13 mouse cellular contexts compared by ENCODE assay signal in genomic region chr4:109106034-109106433, GRCm38 (mm10).
A peak's percentile ranks its signal among the peaks of the same experiment; 100 is the strongest.
DNase-seq lines count a peak whose midpoint lies in the region; ATAC-seq and TF ChIP-seq lines count a peak whose summit lies in the region.
"Had no signal": no experiment of that assay in that cellular context is flagged by ENCODE, and none has a peak within 500 bp of the region (broad histone marks: within the 10 kb centered on the region; RNA-seq: fewer than 3 reads in every experiment).

No protein-coding gene starts in this region.

- in situ Hi-C loops in CH12.LX (cut with MboI; ENCODE audit: low pct_ligation_motif_present, low pct_unique_long_range_greater_than_20kb, low sequenced_read_pairs) = no loop called here

- no peak for TF ChIP-seq RAD21 in CH12.LX (IDR thresholded peaks at IDR 0.05; ENCODE audit: low read depth, low read length)

- intact Hi-C loops in left cerebral cortex, postnatal 4 days (cut with DNase I) = no loop called here
- intact Hi-C loops in heart, postnatal 10 days (cut with DNase I) = no loop called here

- no peak overlapping the region for H3K4me3 ChIP-seq in forebrain, embryonic 14.5 days (ENCODE audit: low read depth, low read length)
- no peak overlapping the region for H3K4me3 ChIP-seq in forebrain, embryonic 12.5 days (replicated peaks)
- peak overlapping the region in 1 of 3 experiments; percentile 1 for H3K4me3 ChIP-seq in CH12.LX (replicated peaks in 1 of 3; ENCODE audit: low read depth in 2 of 3, low read length in 2 of 3, poor library complexity in 1 of 3)
- H3K4me3 ChIP-seq: liver, embryonic 15.5 days; stomach, embryonic 15.5 days had no signal

- peak; percentile 45; the same call in 1 of the 2 replicates for TF ChIP-seq EP300 in CH12.LX (IDR thresholded peaks at IDR 0.05; ENCODE audit: low read length)

- DNase-seq in forebrain, embryonic 14.5 days (ENCODE audit: low spot score) = peak; percentile 50
- peak; percentile 22 for DNase-seq in left cerebral cortex, postnatal 4 days
- DNase-seq in left cerebral cortex, adult 11 months (ENCODE audit: low spot score) = no peak
- DNase-seq in CH12.LX (ENCODE audit: extremely low read depth) = peak; percentile 39
- DNase-seq in heart, postnatal 10 days = peak; percentile 43 to 64
- no peak for DNase-seq in natural killer cell, adult 2 months (ENCODE audit: low spot score in 2 of 2)
- DNase-seq: layer of hippocampus, postnatal 36 days had no signal

- no peak overlapping the region for H3K4me2 ChIP-seq in forebrain, embryonic 14.5 days (ENCODE audit: low read length)
- no peak overlapping the region for H3K4me2 ChIP-seq in forebrain, embryonic 12.5 days
- H3K4me2 ChIP-seq in CH12.LX (ENCODE audit: insufficient read depth, low read depth, poor library complexity, severe bottlenecking) = peak overlapping the region; percentile 98
- H3K4me2 ChIP-seq: liver, embryonic 15.5 days; midbrain, embryonic 11.5 days; stomach, embryonic 15.5 days had no signal

- dilution Hi-C loops in CH12.LX (cut with MboI; ENCODE audit: extremely low pct_ligation_motif_present, extremely low pct_unique_long_range_greater_than_20kb, low sequenced_read_pairs) = no loop called here

- peaks cover 38% of the 10 kb centered on the region for H3K79me2 ChIP-seq in CH12.LX (replicated peaks; ENCODE audit: control insufficient read depth, extremely low read depth, insufficient read depth, poor library complexity, severe bottlenecking)

- H3K9ac ChIP-seq in forebrain, embryonic 14.5 days (ENCODE audit: low read length) = no peak overlapping the region
- no peak overlapping the region for H3K9ac ChIP-seq in forebrain, embryonic 12.5 days
- peak overlapping the region; percentile 43 for H3K9ac ChIP-seq in CH12.LX (ENCODE audit: insufficient read depth, low read depth)
- H3K9ac ChIP-seq: liver, embryonic 15.5 days; stomach, embryonic 15.5 days had no signal

- H3K9me3 ChIP-seq in forebrain, embryonic 14.5 days (replicated peaks; ENCODE audit: control insufficient read depth, low read length) = no peaks in the 10 kb centered on the region
- no peaks in the 10 kb centered on the region for H3K9me3 ChIP-seq in forebrain, embryonic 12.5 days
- no peaks in the 10 kb centered on the region for H3K9me3 ChIP-seq in CH12.LX (replicated peaks; ENCODE audit: low read length)
- H3K9me3 ChIP-seq: liver, embryonic 15.5 days; stomach, embryonic 15.5 days had no signal

- no peak overlapping the region for H3K27ac ChIP-seq in forebrain, embryonic 14.5 days (ENCODE audit: low read depth, low read length)
- no peak overlapping the region for H3K27ac ChIP-seq in forebrain, embryonic 12.5 days
- peak overlapping the region; percentile 80 for H3K27ac ChIP-seq in CH12.LX (ENCODE audit: insufficient read depth, low read depth)
- H3K27ac ChIP-seq: liver, embryonic 15.5 days; stomach, embryonic 15.5 days had no signal

- WGBS in forebrain, embryonic 14.5 days = 68% methylated on average over 3 of the region's 3 CpGs
- WGBS in forebrain, embryonic 12.5 days = 85% methylated on average over 3 of the region's 3 CpGs

- no peaks in the 10 kb centered on the region for H3K36me3 ChIP-seq in forebrain, embryonic 14.5 days (ENCODE audit: control insufficient read depth, insufficient read depth, low read length)
- no peaks in the 10 kb centered on the region for H3K36me3 ChIP-seq in forebrain, embryonic 12.5 days (replicated peaks)
- peaks cover 5 to 12% of the 10 kb centered on the region in 2 experiments for H3K36me3 ChIP-seq in CH12.LX (replicated peaks in 1 of 2; ENCODE audit: control insufficient read depth in 1 of 2, insufficient read depth in 1 of 2, low read length in 1 of 2)
- H3K36me3 ChIP-seq: stomach, embryonic 15.5 days had no signal

- H3K4me1 ChIP-seq in forebrain, embryonic 14.5 days (ENCODE audit: control insufficient read depth, insufficient read depth, low read length) = no peaks in the 10 kb centered on the region
- no peaks in the 10 kb centered on the region for H3K4me1 ChIP-seq in forebrain, embryonic 12.5 days
- H3K4me1 ChIP-seq in CH12.LX (ENCODE audit: control insufficient read depth in 1 of 2, insufficient read depth in 2 of 2) = peaks cover 15 to 67% of the 10 kb centered on the region in 2 experiments
- H3K4me1 ChIP-seq: stomach, embryonic 15.5 days had no signal

- no peak for TF ChIP-seq CTCF in CH12.LX (conservative IDR thresholded peaks at IDR 0.05 in 1 of 2, IDR thresholded peaks at IDR 0.05 in 1 of 2; ENCODE audit: low read depth in 2 of 2, low read length in 2 of 2)

- no peak for TF ChIP-seq POLR2A in CH12.LX (IDR thresholded peaks at IDR 0.05; ENCODE audit: low read depth, low read length)

- ATAC-seq in forebrain, embryonic 14.5 days = no peak
- ATAC-seq in forebrain, embryonic 12.5 days (ENCODE audit: low FRiP score) = no peak
- ATAC-seq in erythroid progenitor cell, adult 5-6 weeks (replicated peaks; ENCODE audit: low FRiP score, poor library complexity, severe bottlenecking) = no peak
- ATAC-seq: intestine, postnatal 0 days had no signal

- H3K27me3 ChIP-seq in forebrain, embryonic 14.5 days (replicated peaks; ENCODE audit: control insufficient read depth, insufficient read depth, low read length) = no peaks in the 10 kb centered on the region
- no peaks in the 10 kb centered on the region for H3K27me3 ChIP-seq in forebrain, embryonic 12.5 days
- no peaks in the 10 kb centered on the region for H3K27me3 ChIP-seq in CH12.LX (replicated peaks)
- H3K27me3 ChIP-seq: liver, embryonic 15.5 days; stomach, embryonic 15.5 days had no signal

TF ChIP-seq in CH12.LX, 34 proteins besides CTCF, POLR2A, EP300 and RAD21:
- TF ChIP-seq ETS1 (conservative IDR thresholded peaks at IDR 0.05; ENCODE audit: low read depth, low read length) = peak; percentile 53
- TF ChIP-seq SIN3A (IDR thresholded peaks at IDR 0.05; ENCODE audit: low read length) = peak; percentile 80
- TF ChIP-seq USF2 (conservative IDR thresholded peaks at IDR 0.05; ENCODE audit: low read depth, low read length) = no peak
- no peak for TF ChIP-seq JUND (conservative IDR thresholded peaks at IDR 0.05; ENCODE audit: low read depth, low read length)
- peak; percentile 80 for TF ChIP-seq BHLHE40 (IDR thresholded peaks at IDR 0.05; ENCODE audit: low read depth, low read length)
- TF ChIP-seq TCF12 (IDR thresholded peaks at IDR 0.05; ENCODE audit: low read depth, low read length) = peak; percentile 79
- no peak for TF ChIP-seq SMC3 (IDR thresholded peaks at IDR 0.05; ENCODE audit: low read depth, low read length)
- TF ChIP-seq MYC (IDR thresholded peaks at IDR 0.05; ENCODE audit: low read depth, low read length) = peak; percentile 83
- TF ChIP-seq UBTF (IDR thresholded peaks at IDR 0.05; ENCODE audit: low read depth, low read length) = no peak
- 0 out of 2 replicates have a peak, but pooled peaks have one; percentile 43 for TF ChIP-seq CHD2 (IDR thresholded peaks at IDR 0.05; ENCODE audit: low read length)
- no peak for TF ChIP-seq PAX5 (IDR thresholded peaks at IDR 0.05; ENCODE audit: low read length)
- TF ChIP-seq MAZ (IDR thresholded peaks at IDR 0.05; ENCODE audit: low read depth, low read length) = 0 out of 2 replicates have a peak, but pooled peaks have one; percentile 35
- TF ChIP-seq NELFE (IDR thresholded peaks at IDR 0.05; ENCODE audit: low read depth, low read length) = 0 out of 2 replicates have a peak, but pooled peaks have one; percentile 37
- no peak for TF ChIP-seq TBP (conservative IDR thresholded peaks at IDR 0.05; ENCODE audit: low read depth, low read length)
- TF ChIP-seq MXI1 (IDR thresholded peaks at IDR 0.05; ENCODE audit: low read depth, low read length) = peak; percentile 81; the same call in 1 of the 2 replicates
- no peak for TF ChIP-seq POLR2AphosphoS2 (IDR thresholded peaks at IDR 0.05; ENCODE audit: low read depth, low read length)
- TF ChIP-seq MEF2A (IDR thresholded peaks at IDR 0.05; ENCODE audit: borderline replicate concordance, low read depth, low read length) = peak; percentile 17; the same call in 1 of the 2 replicates
- TF ChIP-seq KAT2A (IDR thresholded peaks at IDR 0.05; ENCODE audit: insufficient replicate concordance, low read length) = no peak
- TF ChIP-seq MAX (IDR thresholded peaks at IDR 0.05; ENCODE audit: low read length) = peak; percentile 75
- TF ChIP-seq ZC3H11A (IDR thresholded peaks at IDR 0.05; ENCODE audit: low read depth, low read length) = no peak

Comparison
In these comparisons a context has a peak if more than half of its experiments do, and no peak if none do; other contexts are left out.
1. DNase-seq: peak in forebrain, embryonic 14.5 days (single experiment), left cerebral cortex, postnatal 4 days (single experiment), CH12.LX (single experiment) and heart, postnatal 10 days (2 of 2); none in left cerebral cortex, adult 11 months (single experiment) and natural killer cell, adult 2 months (0 of 2).